ENCODE assay signal across 9 mouse cellular contexts in the genomic region with DNA sequence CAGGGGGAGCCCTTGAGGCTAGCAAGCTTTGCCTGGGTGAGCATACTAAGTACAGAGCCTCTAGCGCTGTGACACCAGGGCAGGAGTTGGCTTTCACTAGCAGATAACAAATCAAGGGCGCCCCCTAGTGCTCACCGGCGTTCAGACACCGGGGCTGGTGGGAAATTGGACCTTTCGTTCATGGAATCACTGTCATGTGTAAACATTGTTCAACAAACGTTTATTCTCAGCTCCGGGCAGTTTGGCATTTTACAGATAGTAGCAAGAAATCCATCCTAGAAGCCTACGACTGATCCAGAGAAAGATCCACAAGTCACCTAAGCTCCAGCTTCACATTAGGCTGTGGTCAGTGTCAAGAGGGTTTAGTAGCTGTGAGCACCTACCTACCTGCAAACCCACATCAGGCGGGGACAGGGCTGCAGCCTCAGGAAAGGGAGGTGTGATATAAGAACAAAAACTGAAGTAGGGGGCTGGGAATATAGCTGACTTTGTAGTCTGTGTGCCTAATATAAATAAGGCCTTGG. TPM values are rescaled to one million over a fixed set of nuclear protein-coding genes. Genes with fewer than 3 reads are reported as not detected.
DNase-seq lines count a peak whose midpoint lies in the region; ATAC-seq and TF ChIP-seq lines count a peak whose summit lies in the region.
"Had no signal": no experiment of that assay in that cellular context is flagged by ENCODE, and none has a peak within 500 bp of the region (broad histone marks: within the 10 kb centered on the region; RNA-seq: fewer than 3 reads in every experiment).

No protein-coding gene starts in this region.

- in situ Hi-C loops in ES-E14 (cut with MboI; ENCODE audit: low sequenced_read_pairs in 2 of 2, unreplicated experiment in 2 of 2): loop anchor here in 1 of 2 experiments (10.0 kb wide), 1 partner anchor 245 kb away; no protein-coding TSS in a partner anchor

- no peaks in the 10 kb centered on the region for H3K4me1 ChIP-seq in ES-E14 (ENCODE audit: control insufficient read depth in 2 of 2, insufficient read depth in 2 of 2, low read length in 2 of 2, poor library complexity in 1 of 2)
- no peaks in the 10 kb centered on the region for H3K4me1 ChIP-seq in forebrain, embryonic 15.5 days
- no peaks in the 10 kb centered on the region for H3K4me1 ChIP-seq in liver, postnatal 0 days (ENCODE audit: insufficient read depth)

- no peak overlapping the region for H3K9ac ChIP-seq in ES-E14 (ENCODE audit: insufficient read depth, low read depth, low read length, poor library complexity, severe bottlenecking)
- H3K9ac ChIP-seq in forebrain, embryonic 15.5 days (replicated peaks): no peak overlapping the region
- H3K9ac ChIP-seq in liver, postnatal 0 days (replicated peaks): no peak overlapping the region

- TF ChIP-seq EP300 in liver, postnatal 0 days (IDR thresholded peaks at IDR 0.05; ENCODE audit: low read depth): no peak

- intact Hi-C loops in heart, postnatal 25 days (cut with DNase I): loop anchor here (5.0 to 10.0 kb wide), 3 partner anchors 42 to 595 kb away; a partner anchor contains a TSS

- H3K27me3 ChIP-seq in forebrain, embryonic 15.5 days: no peaks in the 10 kb centered on the region
- no peaks in the 10 kb centered on the region for H3K27me3 ChIP-seq in liver, postnatal 0 days (ENCODE audit: insufficient read depth, low read length)

- peak; percentile 85 for ATAC-seq in forebrain, embryonic 15.5 days (replicated peaks)
- ATAC-seq in liver, postnatal 0 days: peak; percentile 94
- peak; percentile 97 for ATAC-seq in neutrophil, adult 5-6 weeks (ENCODE audit: extremely low read depth, insufficient number of reproducible peaks, low FRiP score, poor library complexity, severe bottlenecking)

- H3K36me3 ChIP-seq in ES-E14 (ENCODE audit: control insufficient read depth, insufficient read depth, low read length, poor library complexity, severe bottlenecking): no peaks in the 10 kb centered on the region
- no peaks in the 10 kb centered on the region for H3K36me3 ChIP-seq in forebrain, embryonic 15.5 days
- H3K36me3 ChIP-seq in liver, postnatal 0 days (replicated peaks; ENCODE audit: insufficient read depth, low read length): no peaks in the 10 kb centered on the region

- H3K9me3 ChIP-seq in ES-E14 (ENCODE audit: control insufficient read depth, insufficient read depth, low read depth, low read length): no peaks in the 10 kb centered on the region
- no peaks in the 10 kb centered on the region for H3K9me3 ChIP-seq in forebrain, embryonic 15.5 days
- no peaks in the 10 kb centered on the region for H3K9me3 ChIP-seq in liver, postnatal 0 days (ENCODE audit: low read length)

- TF ChIP-seq CTCF in liver, postnatal 0 days (IDR thresholded peaks at IDR 0.05; ENCODE audit: low read depth): peak; percentile 98

- no peak overlapping the region for H3K27ac ChIP-seq in ES-E14 (ENCODE audit: insufficient read depth, low read depth, low read length, poor library complexity, severe bottlenecking)
- H3K27ac ChIP-seq in forebrain, embryonic 15.5 days (replicated peaks): no peak overlapping the region
- no peak overlapping the region for H3K27ac ChIP-seq in liver, postnatal 0 days (ENCODE audit: low read depth)

- 13% methylated on average over 10 of the region's 10 CpGs for WGBS in forebrain, embryonic 15.5 days
- WGBS in liver, postnatal 0 days (ENCODE audit: insufficient replicate concordance): 7% methylated on average over 10 of the region's 10 CpGs

- no peak overlapping the region for H3K4me2 ChIP-seq in forebrain, embryonic 15.5 days (replicated peaks)
- no peak overlapping the region for H3K4me2 ChIP-seq in liver, postnatal 0 days (ENCODE audit: low read depth, low read length)

- DNase-seq in ES-E14 (ENCODE audit: low read depth, low spot score): peak; percentile 99
- DNase-seq in cerebellum, adult 11-12 months: peak; percentile 90
- peak; percentile 79 for DNase-seq in heart, postnatal 25 days (ENCODE audit: low spot score)
- peak; percentile 98 for DNase-seq in layer of hippocampus, adult 11-12 months (ENCODE audit: low spot score)
- DNase-seq in liver, postnatal 0 days: peak; percentile 96
- peak; percentile 90 for DNase-seq in testis, postnatal 14 days (ENCODE audit: low spot score)

- no peak overlapping the region for H3K4me3 ChIP-seq in ES-E14 (ENCODE audit: insufficient read depth in 1 of 2, low read depth in 1 of 2, low read length in 2 of 2, poor library complexity in 1 of 2, severe bottlenecking in 1 of 2)
- no peak overlapping the region for H3K4me3 ChIP-seq in forebrain, embryonic 15.5 days
- H3K4me3 ChIP-seq in liver, postnatal 0 days (ENCODE audit: low read depth, low read length): no peak overlapping the region
- H3K4me3 ChIP-seq: myocyte had no signal

TF ChIP-seq in ES-E14, 5 proteins besides CTCF, POLR2A, EP300 and RAD21:
- TF ChIP-seq ZC3H11A (IDR thresholded peaks at IDR 0.05; ENCODE audit: borderline replicate concordance, low read depth, low read length) (peak; percentile 92), MAFK (IDR thresholded peaks at IDR 0.05; ENCODE audit: insufficient read depth, low read depth, low read length) (no peak), HCFC1 (IDR thresholded peaks at IDR 0.05; ENCODE audit: borderline replicate concordance, insufficient read depth, low read length) (peak; percentile 40; the same call in 1 of the 2 replicates), CHD2 (IDR thresholded peaks at IDR 0.05; ENCODE audit: low read depth, low read length) (no peak)

RNA-seq across cellular contexts. Expression of a gene that starts 44.7 kb away (rescaled TPM):
- total RNA-seq in ES-E14 (2012; rRNA removed): 23.4 and 27.4 TPM in 2 replicates
- polyA plus RNA-seq in forebrain, embryonic 15.5 days (2015; fragmentation: Nextera tagmentation; extraction: Ambion mirVana): 12.6 and 13.1 TPM in 2 replicates
- total RNA-seq in heart, postnatal 25 days (2021): 10 to 100 TPM; 10.6 to 11.2 TPM
- polyA plus RNA-seq in liver, postnatal 0 days (2015; fragmentation: Nextera tagmentation; extraction: Ambion mirVana): 14.5 TPM in 2 replicates
- 21.3 and 23.7 TPM in 2 replicates for total RNA-seq in neutrophil, adult 5-6 weeks (2017)
